Mouse (Mus musculus) liver, embryonic 16.5 days (tissue): ENCODE measurements around the gene Zfp219. TPM values are rescaled to one million over a fixed set of nuclear protein-coding genes. Genes with fewer than 3 reads are reported as not detected.
A peak's percentile ranks its signal among the peaks of the same experiment; 100 is the strongest.

Experiments
- ATAC-seq: fragments of 200-750 bp; cut with Nextera tagmentation; 2 replicates; pipeline ENCODE4 v1.8.0; 2017; ENCODE audit warnings: low read depth, mild to moderate bottlenecking, moderate number of reproducible peaks, moderate library complexity
- H3K27ac ChIP-seq: fragments of 300-500 bp; sonication (generic); 2 replicates; pipeline ENCODE4 v1.5.1; 2014; ENCODE audit warnings: mild to moderate bottlenecking, low read length
- H3K27me3 ChIP-seq: fragments of 300-500 bp; sonication (generic); 2 replicates; pipeline ENCODE4 v1.6.1; 2014; ENCODE audit warnings: low read depth, low read length, mixed read lengths; ENCODE audit not compliant: control insufficient read depth, insufficient read depth
- H3K36me3 ChIP-seq: fragments of 300-500 bp; sonication (generic); 2 replicates; pipeline ENCODE4 v1.6.1; 2014; ENCODE audit warnings: mild to moderate bottlenecking; ENCODE audit not compliant: control insufficient read depth, insufficient read depth
- H3K4me1 ChIP-seq: fragments of 300-500 bp; sonication (generic); 2 replicates; pipeline ENCODE4 v1.6.1; 2014; ENCODE audit warnings: low read depth, low read length, mixed read lengths; ENCODE audit not compliant: control insufficient read depth
- H3K4me2 ChIP-seq: fragments of 300-500 bp; sonication (generic); 2 replicates; pipeline ENCODE4 v1.6.1; 2014; ENCODE audit warnings: low read depth, low read length, mixed read lengths
- H3K4me3 ChIP-seq: fragments of 300-500 bp; sonication (generic); 2 replicates; pipeline ENCODE4 v1.5.1; 2014; ENCODE audit warnings: low read depth, mild to moderate bottlenecking, low read length
- H3K9ac ChIP-seq: fragments of 300-500 bp; sonication (generic); 2 replicates; pipeline ENCODE4 v1.6.1; 2014; ENCODE audit warnings: low read depth, low read length
- H3K9me3 ChIP-seq: fragments of 300-500 bp; sonication (generic); replicated peaks from 2 replicates; pipeline ENCODE4 v1.6.1; 2016; ENCODE audit warnings: low read length; ENCODE audit not compliant: control insufficient read depth
- WGBS: fragments of 180-500 bp; shearing (Covaris S2); extraction: QIAGEN DNeasy Blood & Tissue Kit; methylation state at CpG from one replicate; pipeline ENCODE4 v1.1.7; 2014; ENCODE audit not compliant: insufficient replicate concordance; 5-methylcytosine and 5-hydroxymethylcytosine counted together
- polyA plus RNA-seq: library from polyadenylated mRNA; unstranded; fragments of >200 nt; fragmentation: Nextera tagmentation; extraction: Ambion mirVana; gene quantifications from 2 replicates; pipeline ENCODE4 v1.2.1, GENCODE M21; 2015

The Zfp219 gene
- polyA plus RNA-seq, 1 experiment from 2014 or later: 8.9 TPM

DNA sequence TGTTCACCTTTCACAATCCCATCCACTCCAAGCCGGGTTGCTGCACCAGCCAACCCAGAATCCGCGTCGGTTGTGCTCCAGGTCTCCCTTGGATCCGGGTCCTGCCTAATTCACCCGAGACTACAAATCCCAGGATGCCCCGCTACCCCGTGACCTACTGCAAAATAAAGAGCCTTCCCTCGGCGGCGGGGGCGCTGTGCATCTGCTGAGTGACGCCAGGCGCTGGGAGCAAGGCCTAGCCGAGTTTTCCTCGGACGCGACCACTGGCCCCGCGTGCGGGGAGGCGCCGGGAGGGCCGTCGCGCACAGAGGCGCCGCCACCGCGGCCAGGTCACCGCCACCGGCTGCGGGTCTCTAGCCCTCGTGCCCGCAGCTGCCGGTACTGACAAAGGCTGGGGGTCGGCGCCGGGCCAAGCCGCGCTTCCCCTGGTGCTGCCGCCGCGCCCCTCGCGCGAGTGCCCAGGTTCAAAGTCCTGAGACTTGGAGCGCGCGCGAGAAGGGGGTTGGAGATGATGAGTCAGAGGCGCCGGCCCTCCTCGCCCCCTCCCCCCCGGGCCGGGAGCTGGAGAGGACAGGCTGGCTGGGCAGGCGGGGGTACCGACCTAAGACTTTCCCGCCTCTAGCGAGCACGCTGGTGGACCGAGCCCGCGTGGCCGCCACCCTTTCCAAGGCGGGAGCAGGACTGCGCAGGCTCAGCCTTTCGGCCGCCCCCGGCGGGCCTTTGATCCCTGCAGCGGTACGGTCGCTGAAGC lies 768 bp downstream of the Zfp219 start:
- peak; percentile 79 for ATAC-seq
- peak overlapping the region; percentile 88 for H3K27ac ChIP-seq
- peak overlapping the region; percentile 81 for H3K4me2 ChIP-seq
- H3K4me3 ChIP-seq: peak overlapping the region; percentile 75
- no peaks in the 10 kb centered on the region for H3K27me3 ChIP-seq
- no peaks in the 10 kb centered on the region for H3K36me3 ChIP-seq
- H3K4me1 ChIP-seq: peaks cover 75% of the 10 kb centered on the region
- H3K9ac ChIP-seq: peak overlapping the region; percentile 89
- no peaks in the 10 kb centered on the region for H3K9me3 ChIP-seq
- under 1% methylated on average over 71 of the region's 74 CpGs for WGBS

DNA sequence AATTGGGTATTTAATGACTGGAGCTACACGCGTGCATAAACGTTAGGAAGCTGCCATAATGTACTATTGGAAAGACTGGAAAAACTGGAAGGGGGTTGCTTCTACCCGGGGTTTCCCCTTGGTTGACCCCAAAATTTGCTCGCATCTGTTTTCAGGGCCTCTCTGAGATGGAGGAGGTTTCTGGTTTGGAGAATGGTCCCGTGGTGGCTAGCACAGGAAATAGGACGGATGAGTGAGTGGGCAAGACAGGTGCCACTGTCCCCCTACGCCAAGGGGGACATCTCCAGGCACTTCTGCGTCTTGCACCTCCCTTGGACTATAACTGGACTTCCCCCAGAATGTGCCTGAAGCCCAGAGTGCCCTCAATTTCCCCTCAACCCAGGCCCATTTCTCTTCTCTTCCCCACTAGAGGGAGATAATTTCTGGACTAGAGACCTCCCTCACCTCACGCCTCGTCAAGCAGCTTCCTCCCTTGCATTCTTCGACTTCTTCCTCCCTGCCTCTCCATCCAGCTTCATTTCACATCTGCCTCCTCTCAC lies 1.4 kb downstream of the Zfp219 start:
- WGBS: 28% methylated on average over 12 of the region's 12 CpGs
- Histone ChIP-seq H3K36me3 (no peaks in the 10 kb centered on the region), H3K4me2 (peak overlapping the region; percentile 81), H3K27ac (peak overlapping the region; percentile 88), H3K9me3 (no peaks in the 10 kb centered on the region), H3K27me3 (no peaks in the 10 kb centered on the region), H3K4me3 (peak overlapping the region; percentile 75), H3K4me1 (peaks cover 75% of the 10 kb centered on the region), H3K9ac (peak overlapping the region; percentile 89)
- ATAC-seq: peak; percentile 4; the same call in 1 of the 2 replicates

DNA sequence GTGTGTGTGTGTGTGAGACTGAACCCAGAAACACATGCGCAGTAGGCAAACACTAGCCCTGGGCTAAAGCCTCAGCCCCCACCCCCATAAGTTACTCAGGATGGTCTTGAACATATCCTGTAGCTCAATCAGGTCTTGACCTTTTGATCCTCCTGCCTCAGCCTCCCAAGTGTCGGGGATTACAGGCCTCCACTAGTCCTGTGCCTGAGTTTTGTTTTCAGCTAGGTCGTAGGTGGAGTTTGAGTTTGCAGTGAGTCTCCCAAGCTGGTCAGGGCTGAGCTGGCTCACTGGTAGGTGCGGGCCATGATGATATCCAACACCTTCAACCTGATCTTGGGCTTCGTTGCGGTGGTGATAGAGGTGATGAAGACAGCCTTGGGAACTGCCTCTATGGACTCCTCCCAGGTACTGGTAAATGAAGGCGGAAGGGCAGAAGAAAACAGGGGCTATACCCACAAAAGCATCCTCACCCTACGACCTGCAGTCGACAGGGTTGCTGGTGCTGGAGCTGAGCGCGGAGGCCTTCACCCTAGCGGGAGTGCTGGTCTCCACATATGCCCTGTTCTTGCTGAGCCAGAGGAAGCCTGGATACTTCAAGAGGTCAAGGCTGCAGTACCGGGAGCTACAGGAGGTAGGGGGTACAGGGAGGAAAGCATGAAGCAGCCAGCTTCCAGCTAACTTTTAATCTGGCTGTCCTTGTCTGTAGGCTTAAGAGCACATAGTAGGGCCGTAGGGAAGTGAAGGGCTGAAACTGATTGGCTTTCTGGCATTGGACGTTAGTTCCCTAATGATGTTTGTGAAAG lies 2.1 kb downstream of the Zfp219 start:
- H3K36me3 ChIP-seq: no peaks in the 10 kb centered on the region
- WGBS: 79% methylated on average over 15 of the region's 15 CpGs
- H3K9me3 ChIP-seq: no peaks in the 10 kb centered on the region
- peak overlapping the region; percentile 89 for H3K9ac ChIP-seq
- no peaks in the 10 kb centered on the region for H3K27me3 ChIP-seq
- ATAC-seq: no peak
- H3K4me1 ChIP-seq: peaks cover 71% of the 10 kb centered on the region
- peak overlapping the region; percentile 75 for H3K4me3 ChIP-seq
- H3K27ac ChIP-seq: peak overlapping the region; percentile 88
- H3K4me2 ChIP-seq: peak overlapping the region; percentile 81

GRCm38 (mm10) chr14:52017662-52018061 lies 2.9 kb downstream of the Zfp219 start:
- Histone ChIP-seq H3K4me3 (no peak overlapping the region), H3K4me1 (peaks cover 63% of the 10 kb centered on the region), H3K27me3 (no peaks in the 10 kb centered on the region), H3K9me3 (no peaks in the 10 kb centered on the region), H3K36me3 (no peaks in the 10 kb centered on the region), H3K9ac (no peak overlapping the region), H3K27ac (no peak overlapping the region), H3K4me2 (no peak overlapping the region)
- WGBS: 67% methylated on average over 4 of the region's 4 CpGs
- ATAC-seq: no peak

DNA sequence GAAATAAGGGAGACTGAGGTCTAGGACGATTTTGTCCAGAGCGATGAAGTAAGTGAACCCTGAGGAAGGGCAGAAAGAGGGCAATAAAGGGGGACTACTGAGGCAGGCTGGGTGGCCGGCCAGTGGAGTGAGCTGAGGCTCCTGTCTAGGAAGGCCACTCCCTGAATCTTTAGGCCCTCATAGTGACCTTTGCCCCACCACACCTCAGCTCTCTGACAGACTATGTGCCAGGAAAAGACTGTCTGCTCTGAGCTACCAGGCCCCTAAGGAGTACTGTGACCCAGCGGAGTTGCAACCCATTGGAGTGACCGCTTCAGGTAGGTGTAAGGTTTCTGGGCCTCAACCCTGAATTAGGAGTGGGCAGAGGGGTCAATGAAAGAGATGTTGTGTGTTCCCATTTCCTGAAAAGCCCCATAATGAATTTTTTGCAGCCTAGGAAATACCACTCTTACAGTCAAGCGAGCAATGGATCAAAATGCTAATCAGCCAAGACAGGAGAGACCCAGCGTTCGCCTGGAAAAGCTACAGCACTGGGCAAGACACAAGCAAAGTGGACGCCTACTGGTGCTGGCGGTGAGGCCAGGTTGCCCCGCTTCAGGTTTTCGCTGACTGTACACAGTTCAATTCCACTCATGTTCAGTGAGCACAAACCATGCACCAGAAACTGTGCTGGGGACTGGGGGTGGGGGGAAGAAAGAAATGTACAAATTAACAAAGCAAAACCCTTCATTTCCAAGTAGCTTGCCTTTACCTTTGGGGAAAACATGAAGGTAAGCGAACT lies 3.7 kb downstream of the Zfp219 start:
- Histone ChIP-seq H3K9me3 (no peaks in the 10 kb centered on the region), H3K4me3 (no peak overlapping the region), H3K4me1 (peaks cover 55% of the 10 kb centered on the region), H3K27me3 (no peaks in the 10 kb centered on the region), H3K4me2 (no peak overlapping the region), H3K36me3 (no peaks in the 10 kb centered on the region), H3K27ac (no peak overlapping the region), H3K9ac (no peak overlapping the region)
- WGBS: 78% methylated on average over 13 of the region's 13 CpGs
- ATAC-seq: no peak

DNA sequence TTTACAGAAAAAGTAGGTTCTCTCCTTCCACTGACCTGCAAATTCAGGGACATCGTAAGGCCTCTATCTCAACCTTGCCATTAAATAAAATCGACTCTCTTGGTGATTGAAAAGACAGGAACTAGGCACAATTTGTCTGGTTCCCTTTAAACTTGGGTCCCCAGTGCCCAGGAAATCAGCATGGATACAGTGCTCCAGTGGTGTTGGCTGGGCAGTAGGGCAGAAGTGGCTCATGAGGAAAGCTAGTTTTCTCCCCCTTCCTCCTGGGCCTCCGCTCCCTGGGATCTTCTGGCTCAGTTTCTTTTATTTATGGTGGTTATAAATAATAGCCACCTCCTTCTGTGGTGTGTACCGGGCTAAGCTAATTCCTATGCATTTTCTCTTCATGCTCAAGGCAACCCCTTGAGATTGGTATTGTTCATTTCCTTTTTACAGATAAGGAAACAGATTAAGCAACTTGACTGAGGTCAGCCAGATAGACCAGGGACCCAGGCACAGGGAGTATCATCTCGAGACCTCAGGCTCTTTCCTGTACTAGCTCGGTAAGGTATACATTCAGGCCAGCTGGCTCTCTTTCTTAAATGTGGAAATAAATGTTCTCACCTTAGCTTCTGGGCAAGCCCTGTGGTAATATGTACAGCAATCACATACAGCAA lies 5.0 kb downstream of the Zfp219 start, which contains the start of gene Tmem253:
Tmem253 (plus strand) TSS at position 214 of the 656 bp plus-strand sequence.
- no peaks in the 10 kb centered on the region for H3K9me3 ChIP-seq
- ATAC-seq: no peak
- H3K27ac ChIP-seq: peak within 1 kb of the TSS; percentile 65; the same call in 1 of the 2 replicates
- peak within 1 kb of the TSS; percentile 72 for H3K9ac ChIP-seq
- 25% methylated on average over 6 of the region's 6 CpGs for WGBS
- H3K4me1 ChIP-seq: peaks cover 44% of the 10 kb centered on the region
- peak within 1 kb of the TSS; percentile 92 for H3K4me2 ChIP-seq
- peak within 1 kb of the TSS; percentile 70 for H3K4me3 ChIP-seq
- no peaks in the 10 kb centered on the region for H3K36me3 ChIP-seq
- no peaks in the 10 kb centered on the region for H3K27me3 ChIP-seq

- peak overlapping the region; percentile 72 for H3K9ac ChIP-seq
- ATAC-seq: peak; percentile 4; the same call in 1 of the 2 replicates
Measured at GRCm38 (mm10) chr14:52014761-52015311, 5.7 kb downstream of the Zfp219 start.

More at GRCm38 (mm10) chr14:52014761-52015311, 5.7 kb downstream of the Zfp219 start:
- Histone ChIP-seq H3K27ac (peak overlapping the region; percentile 65; the same call in 1 of the 2 replicates), H3K4me1 (peaks cover 44% of the 10 kb centered on the region), H3K4me2 (peak overlapping the region; percentile 92), H3K4me3 (peak overlapping the region; percentile 70), H3K9me3 (no peaks in the 10 kb centered on the region), H3K36me3 (no peaks in the 10 kb centered on the region), H3K27me3 (no peaks in the 10 kb centered on the region)
- WGBS: 0% methylated on average over 14 of the region's 28 CpGs
